Mouse (Mus musculus): Measurements from ENCODE around the gene Zfy2. TPM values are rescaled to one million over a fixed set of nuclear protein-coding genes. Genes with fewer than 3 reads are reported as not detected.

Zfy2 gene
- total RNA-seq (2023), result not detected

DNA sequence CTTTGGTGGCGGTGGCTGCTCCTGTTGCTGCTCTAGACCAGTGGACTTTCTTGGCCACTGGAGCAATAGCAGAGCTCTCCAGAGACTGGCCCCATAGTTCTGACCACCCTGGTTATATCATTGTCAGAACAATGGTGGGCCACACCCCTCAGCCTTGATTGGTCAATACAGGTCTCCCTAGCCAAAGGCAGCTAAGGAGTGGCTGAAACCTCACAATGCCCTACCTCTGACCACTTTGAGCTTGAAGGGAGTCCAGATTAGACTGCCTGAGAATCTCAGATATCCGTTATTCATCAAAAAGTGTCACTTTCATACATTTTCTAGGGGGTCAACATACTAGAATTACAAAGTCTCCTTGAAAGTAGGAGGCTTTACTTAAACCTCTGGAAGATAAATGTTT is at the start of gene Zfy2:
TSS of gene Zfy2 (minus strand) at position 101 of the 400 bp plus-strand sequence.

